Mouse (Mus musculus) megakaryocyte, adult 5-6 weeks (primary cell): ENCODE measurements at regions not wholly inside any gene's neighbourhood (a gene's known extent, or its start where the extent isn't known, plus 50 kb on each side); places are given as distances from the start of the nearest gene placed in this dataset.

ENCODE experiments used
- ATAC-seq: 2 replicates; pipeline ENCODE4 v1.8.0; 2016; ENCODE audit warnings: mild to moderate bottlenecking, inconsistent platforms; ENCODE audit not compliant: poor library complexity, severe bottlenecking

GRCm38 (mm10) chr5:10495086-10495485, 248.8 kb upstream of the Gm5152 start:
- no peak for ATAC-seq

- no peak for ATAC-seq
These were observed 231.7 kb upstream of the Gm5152 start for GRCm38 (mm10) chr5:10478073-10478472.

- ATAC-seq, result no peak
These were observed 231.1 kb upstream of the Gm5152 start for GRCm38 (mm10) chr5:10477461-10477860.

DNA sequence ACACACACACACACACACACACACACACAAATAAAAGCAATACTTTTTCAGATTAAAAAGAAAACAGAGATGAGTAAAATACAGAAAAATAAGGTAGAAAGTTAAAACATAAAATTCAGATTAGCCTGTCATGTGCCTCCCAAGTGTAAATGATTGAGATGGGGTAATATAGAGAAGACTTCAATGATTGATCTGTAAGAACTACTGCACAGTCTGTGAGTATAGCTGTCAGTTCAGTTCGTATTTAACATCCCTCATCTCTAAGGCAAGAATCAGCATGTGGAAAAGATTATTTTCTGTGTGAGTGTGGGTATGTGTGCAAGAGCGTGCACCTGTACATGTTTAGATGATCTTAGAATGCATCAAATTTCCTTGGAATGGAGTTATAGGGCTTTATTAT, 200.3 kb upstream of the Gm5152 start:
- no peak for ATAC-seq

DNA sequence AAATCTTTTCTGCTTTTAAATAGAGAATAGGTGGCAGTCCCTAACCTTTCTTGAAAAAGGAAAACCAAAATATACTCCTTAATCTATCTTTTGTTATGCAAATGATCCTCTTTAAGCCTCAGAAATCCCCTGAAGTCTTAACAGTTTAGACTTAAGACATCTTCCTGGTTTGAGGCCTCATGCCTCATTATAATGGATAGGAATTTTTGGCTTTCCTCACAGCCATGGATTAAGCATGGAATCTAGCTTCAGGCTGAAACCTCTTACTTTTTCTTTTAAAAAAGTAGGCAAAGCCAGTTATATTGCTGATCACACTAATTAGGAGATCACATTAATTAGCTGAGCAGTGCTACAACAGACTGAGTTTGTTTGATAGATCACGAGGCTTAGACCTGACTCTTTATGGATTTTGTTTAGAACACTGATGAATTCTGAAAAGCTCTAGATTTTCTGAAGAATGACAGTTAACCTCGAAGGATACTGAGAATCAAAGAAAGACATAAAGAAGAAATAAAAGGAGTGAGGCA, 171.4 kb upstream of the Gm5152 start:
- ATAC-seq, result no peak

DNA sequence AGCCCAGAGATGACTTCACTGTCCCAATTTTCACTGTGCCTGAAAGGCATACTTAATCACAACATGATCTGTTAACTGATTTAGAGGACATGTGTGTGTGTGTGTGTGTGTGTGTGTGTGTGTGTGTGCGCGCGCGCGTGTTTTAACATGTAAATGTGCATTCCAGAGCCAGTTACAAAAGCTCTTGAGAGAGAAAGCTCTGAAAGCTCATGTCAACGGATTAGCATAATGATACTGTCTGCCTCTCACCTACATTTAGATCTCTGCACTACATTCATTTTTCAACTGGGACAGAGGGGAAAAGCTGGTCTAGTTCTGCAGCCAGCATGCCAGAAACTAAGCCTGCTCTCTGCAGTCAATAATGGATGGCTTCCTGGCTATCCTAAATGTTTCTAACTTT, 170.6 kb upstream of the Gm5152 start:
- no peak for ATAC-seq

GRCm38 (mm10) chr5:10414019-10414418, 167.7 kb upstream of the Gm5152 start:
- no peak; the same call in 1 of the 2 replicates for ATAC-seq

DNA sequence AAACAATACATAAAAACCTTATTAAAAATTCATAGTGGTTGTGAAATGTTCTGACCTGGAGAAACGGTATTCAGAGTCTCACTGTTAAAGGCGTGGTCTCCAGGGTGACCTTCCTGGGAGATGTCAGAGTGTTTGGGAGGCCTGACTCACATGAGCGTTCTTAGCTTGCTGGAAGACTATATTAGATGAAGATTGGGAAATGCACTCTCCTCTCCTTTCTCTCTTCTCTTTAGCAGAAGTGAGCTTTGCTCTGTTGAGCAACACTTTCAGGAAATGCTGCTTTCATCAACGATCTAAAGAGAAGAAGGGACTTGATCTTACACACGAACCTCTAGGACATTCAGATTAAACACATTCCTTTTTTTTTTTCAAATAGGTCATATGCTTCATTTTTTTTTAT, 147.2 kb upstream of the Gm5152 start:
- 0 out of 2 replicates have a peak, but pooled peaks have one; percentile 51 for ATAC-seq

- no peak for ATAC-seq
These were observed 142.7 kb upstream of the Gm5152 start for GRCm38 (mm10) chr5:10388991-10389390.

DNA sequence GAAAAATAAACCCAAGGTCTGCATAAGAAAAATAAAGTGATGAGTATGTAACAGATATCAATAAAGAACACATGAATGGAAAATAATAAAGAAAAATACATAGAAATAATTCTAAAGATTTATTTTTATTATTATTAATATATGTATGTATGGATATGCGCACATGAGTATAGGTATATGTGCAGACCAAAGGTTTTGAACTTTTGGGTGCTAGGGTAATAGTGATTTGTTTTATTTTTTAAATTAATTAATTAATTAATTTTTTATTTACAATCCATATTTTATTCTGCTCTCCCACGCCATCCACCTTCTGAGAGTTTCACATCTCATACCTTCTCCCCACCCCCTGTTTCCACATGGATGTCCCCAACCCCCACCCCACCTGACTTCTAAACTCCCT, 105.8 kb upstream of the Gm5152 start:
- no peak for ATAC-seq

DNA sequence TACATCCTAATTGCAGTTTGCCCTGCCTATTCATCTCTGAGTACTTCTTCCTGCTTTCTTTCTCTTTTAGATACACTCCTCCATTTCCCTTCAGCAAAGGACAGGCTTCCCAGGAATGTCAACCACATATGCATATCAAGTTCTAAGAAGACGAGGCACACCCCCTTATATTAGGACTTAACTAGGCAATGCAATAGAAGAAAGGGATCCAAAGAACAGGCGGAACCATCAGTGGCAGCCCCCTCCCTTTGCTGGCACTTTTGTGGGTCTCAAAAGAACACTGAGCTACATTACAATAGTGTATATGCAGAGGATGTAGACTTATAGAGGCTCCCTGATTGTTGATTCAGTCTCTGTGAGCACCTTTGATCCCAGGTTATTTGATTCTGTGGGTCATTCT, 74.3 kb upstream of the Gm5152 start:
- no peak for ATAC-seq
